Mouse (Mus musculus): Measurements from ENCODE around the gene Tcta. TPM values are rescaled to one million over a fixed set of nuclear protein-coding genes. Genes with fewer than 3 reads are reported as not detected.
"Not testable (repeated sequence)": the region's sequence is repeated elsewhere in the genome, so short reads cannot be mapped to it uniquely, and the experiment has no call there.

Gene Tcta
- polyA plus RNA-seq, 1 experiment from 2014 or later: 38.0 TPM

GRCm38 (mm10) chr9:108301853-108302252, 4.1 kb downstream of the Tcta start:
- Histone ChIP-seq H3K27me3 (ENCODE audit: control insufficient read depth, insufficient read depth, low read depth, low read length) (no peaks in the 10 kb centered on the region), H3K36me3 (ENCODE audit: control insufficient read depth, insufficient read depth, low read length) (peaks cover 12% of the 10 kb centered on the region), H3K4me1 (replicated peaks; ENCODE audit: control insufficient read depth, insufficient read depth, low read length) (peaks cover 10% of the 10 kb centered on the region), H3K4me3 (ENCODE audit: low read length) (no peak overlapping the region), H3K9me3 (ENCODE audit: control insufficient read depth, low read length) (no peaks in the 10 kb centered on the region), H3K9ac (ENCODE audit: low read length) (no peak overlapping the region), H3K4me2 (ENCODE audit: low read depth, low read length) (no peak overlapping the region), H3K27ac (ENCODE audit: low read length) (peak overlapping the region; percentile 81)
- WGBS: 57% methylated on average over 3 of the region's 3 CpGs
- no peak for ATAC-seq (ENCODE audit: low read depth)

DNA sequence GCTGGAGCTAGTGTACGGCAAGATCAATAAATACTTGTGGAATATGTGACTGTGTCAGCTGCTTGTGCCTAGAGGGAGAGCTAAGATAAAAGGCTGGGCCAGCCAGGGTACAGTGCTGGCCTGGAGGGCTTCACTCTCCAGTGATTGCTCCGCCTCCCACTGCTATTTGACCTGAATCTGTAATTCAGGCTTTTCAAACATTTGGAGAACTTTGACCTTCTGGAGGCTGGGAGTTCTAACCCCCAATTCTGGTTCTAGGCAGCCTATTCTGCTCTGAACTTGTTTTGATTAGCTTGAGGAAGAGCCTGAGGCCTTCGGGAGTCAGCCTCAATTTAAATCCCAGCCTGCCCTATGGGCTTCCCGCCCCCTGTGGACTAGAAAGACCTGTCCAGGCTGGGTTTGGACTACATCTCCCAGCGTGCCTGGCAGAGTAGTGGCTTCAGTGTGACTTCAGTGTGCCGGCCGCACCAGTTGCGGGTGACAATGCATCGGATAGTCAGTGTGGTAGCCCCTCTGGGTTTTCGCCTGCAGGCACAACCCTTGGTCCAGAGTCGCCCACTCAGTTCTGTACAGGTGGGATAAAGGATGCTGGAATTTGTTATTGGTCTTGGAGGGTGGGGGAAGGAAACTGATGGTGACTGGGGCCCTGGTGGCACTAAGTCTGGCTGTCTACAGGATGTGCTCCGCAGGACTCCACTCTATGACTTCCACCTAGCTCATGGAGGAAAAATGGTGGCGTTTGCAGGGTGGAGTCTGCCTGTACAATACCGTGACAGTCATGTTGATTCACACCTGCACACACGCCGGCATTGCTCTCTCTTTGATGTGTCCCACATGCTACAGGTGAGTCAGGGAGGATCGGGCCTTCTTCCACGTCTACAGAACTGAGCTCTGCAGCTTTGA, 9.3 kb downstream of the Tcta start, which contains the start of gene Amt:
Gene Amt, plus strand, starts transcription at position 401 of the 903 bp plus-strand sequence.
- Histone ChIP-seq H3K36me3 (ENCODE audit: control insufficient read depth, insufficient read depth, low read length) (peaks cover 4% of the 10 kb centered on the region; the same call in 1 of the 2 replicates), H3K27ac (ENCODE audit: low read length) (peak within 1 kb of the TSS; percentile 63), H3K9me3 (ENCODE audit: control insufficient read depth, low read length) (no peaks in the 10 kb centered on the region), H3K27me3 (ENCODE audit: control insufficient read depth, insufficient read depth, low read depth, low read length) (no peaks in the 10 kb centered on the region), H3K4me1 (replicated peaks; ENCODE audit: control insufficient read depth, insufficient read depth, low read length) (peaks cover 2% of the 10 kb centered on the region; the same call in 1 of the 2 replicates), H3K9ac (ENCODE audit: low read length) (peak within 1 kb of the TSS; percentile 45), H3K4me3 (ENCODE audit: low read length) (peak within 1 kb of the TSS; percentile 44), H3K4me2 (ENCODE audit: low read depth, low read length) (peak within 1 kb of the TSS; percentile 47)
- WGBS: 20% methylated on average over 18 of the region's 18 CpGs
- ATAC-seq (ENCODE audit: low read depth): peak; percentile 78

DNA sequence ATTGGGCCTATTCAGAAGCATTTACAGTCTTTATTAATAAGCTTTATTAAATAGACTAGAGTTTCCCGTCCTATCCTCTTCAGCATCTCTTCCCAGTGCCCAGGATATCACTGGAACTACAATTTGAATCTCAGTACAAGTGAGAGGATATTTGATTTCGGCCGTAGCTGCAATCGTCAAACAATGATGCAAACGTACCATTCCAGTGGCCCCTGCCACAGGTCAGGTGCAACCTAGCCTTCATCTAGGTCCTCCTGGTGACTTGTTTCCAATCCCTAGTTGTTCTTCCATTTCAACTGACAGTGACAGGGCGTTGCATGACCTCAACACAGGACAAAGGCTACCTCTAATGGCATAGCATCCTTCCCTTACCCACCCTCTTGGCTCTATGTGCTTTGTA, 15.2 kb downstream of the Tcta start:
- Histone ChIP-seq H3K27ac (ENCODE audit: low read length) (peak overlapping the region; percentile 48; the same call in 1 of the 2 replicates), H3K9me3 (ENCODE audit: control insufficient read depth, low read length) (no peaks in the 10 kb centered on the region), H3K36me3 (ENCODE audit: control insufficient read depth, insufficient read depth, low read length) (peaks cover 4% of the 10 kb centered on the region; the same call in 1 of the 2 replicates), H3K4me1 (replicated peaks; ENCODE audit: control insufficient read depth, insufficient read depth, low read length) (peaks cover 7% of the 10 kb centered on the region), H3K4me2 (ENCODE audit: low read depth, low read length) (peak overlapping the region; percentile 81), H3K9ac (ENCODE audit: low read length) (peak overlapping the region; percentile 71), H3K27me3 (ENCODE audit: control insufficient read depth, insufficient read depth, low read depth, low read length) (no peaks in the 10 kb centered on the region), H3K4me3 (ENCODE audit: low read length) (peak overlapping the region; percentile 76)
- ATAC-seq (ENCODE audit: low read depth): no peak
- WGBS: 33% methylated on average over 6 of the region's 6 CpGs

DNA sequence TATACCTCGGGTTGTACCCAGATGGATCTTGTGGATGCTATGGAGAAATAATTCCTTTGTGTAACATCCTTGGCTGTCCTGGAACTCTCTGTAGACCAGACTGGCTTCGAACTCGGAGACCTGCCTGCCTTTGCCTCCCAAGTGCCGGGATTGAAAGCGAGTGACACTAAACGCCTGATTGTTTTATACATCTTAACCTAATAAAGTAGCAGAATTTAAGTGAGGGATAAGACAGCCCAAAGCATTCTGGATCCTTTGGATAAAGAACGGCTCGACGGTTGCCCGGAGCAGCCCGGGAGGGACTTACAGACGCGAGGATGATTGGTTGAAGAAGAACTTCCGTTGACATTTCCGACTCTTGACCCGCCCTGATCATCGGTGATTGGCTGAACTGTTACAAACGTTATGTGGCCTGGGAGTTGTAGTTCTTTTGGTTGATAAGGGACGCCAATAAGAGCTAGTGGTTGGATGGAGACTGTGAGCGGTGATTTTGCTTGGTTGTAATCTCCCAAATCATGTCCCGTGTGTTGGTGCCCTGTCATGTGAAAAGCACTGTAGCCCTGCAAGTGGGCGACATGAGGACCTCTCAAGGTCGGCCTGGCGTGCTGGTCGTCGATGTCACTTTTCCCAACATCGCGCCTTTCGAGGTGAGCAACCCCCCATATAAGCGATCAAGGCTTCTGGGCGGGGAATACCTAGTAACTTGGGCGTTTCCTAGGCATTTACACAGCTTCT, 15.8 kb downstream of the Tcta start, which contains the start of gene Nicn1:
Gene Nicn1, plus strand, starts transcription at position 414 of the 735 bp plus-strand sequence.
- Histone ChIP-seq H3K4me1 (replicated peaks; ENCODE audit: control insufficient read depth, insufficient read depth, low read length) (peaks cover 7% of the 10 kb centered on the region), H3K27me3 (ENCODE audit: control insufficient read depth, insufficient read depth, low read depth, low read length) (no peaks in the 10 kb centered on the region), H3K9ac (ENCODE audit: low read length) (peak within 1 kb of the TSS; percentile 72), H3K27ac (ENCODE audit: low read length) (peak within 1 kb of the TSS; percentile 76), H3K9me3 (ENCODE audit: control insufficient read depth, low read length) (no peaks in the 10 kb centered on the region), H3K4me3 (ENCODE audit: low read length) (peak within 1 kb of the TSS; percentile 76), H3K4me2 (ENCODE audit: low read depth, low read length) (peak within 1 kb of the TSS; percentile 81), H3K36me3 (ENCODE audit: control insufficient read depth, insufficient read depth, low read length) (peaks cover 4% of the 10 kb centered on the region; the same call in 1 of the 2 replicates)
- peak; percentile 99 for ATAC-seq (ENCODE audit: low read depth)
- WGBS: under 1% methylated on average over 32 of the region's 32 CpGs

DNA sequence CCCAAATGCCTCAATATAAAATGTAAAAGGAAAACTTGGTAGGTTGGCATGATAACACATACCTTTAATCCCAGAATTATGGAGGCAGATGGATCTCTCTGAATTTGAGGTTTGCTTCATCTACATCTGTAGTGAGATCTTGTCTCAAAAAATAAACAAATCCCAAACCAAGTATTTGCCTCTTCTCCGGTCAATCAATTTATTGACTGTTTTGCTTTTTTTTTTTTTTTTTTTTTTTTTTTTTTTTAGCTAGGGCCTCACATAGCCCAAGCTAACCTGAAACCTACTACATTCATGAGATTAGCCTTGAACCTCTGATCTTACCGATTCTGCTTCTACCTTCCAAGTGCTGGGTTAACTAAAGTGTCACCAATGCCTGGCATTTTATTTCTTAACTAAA, 16.6 kb downstream of the Tcta start:
- no peak overlapping the region; the same call in 1 of the 2 replicates for H3K27ac ChIP-seq (ENCODE audit: low read length)
- peak overlapping the region; percentile 72 for H3K9ac ChIP-seq (ENCODE audit: low read length)
- no peaks in the 10 kb centered on the region for H3K9me3 ChIP-seq (ENCODE audit: control insufficient read depth, low read length)
- H3K27me3 ChIP-seq (ENCODE audit: control insufficient read depth, insufficient read depth, low read depth, low read length): no peaks in the 10 kb centered on the region
- H3K4me2 ChIP-seq (ENCODE audit: low read depth, low read length): no peak overlapping the region
- no peak overlapping the region for H3K4me3 ChIP-seq (ENCODE audit: low read length)
- H3K4me1 ChIP-seq (replicated peaks; ENCODE audit: control insufficient read depth, insufficient read depth, low read length): peaks cover 7% of the 10 kb centered on the region
- 55% methylated on average over 2 of the region's 2 CpGs for whole genome bisulfite sequencing
- ATAC-seq (ENCODE audit: low read depth): no peak
- H3K36me3 ChIP-seq (ENCODE audit: control insufficient read depth, insufficient read depth, low read length): no peaks in the 10 kb centered on the region

DNA sequence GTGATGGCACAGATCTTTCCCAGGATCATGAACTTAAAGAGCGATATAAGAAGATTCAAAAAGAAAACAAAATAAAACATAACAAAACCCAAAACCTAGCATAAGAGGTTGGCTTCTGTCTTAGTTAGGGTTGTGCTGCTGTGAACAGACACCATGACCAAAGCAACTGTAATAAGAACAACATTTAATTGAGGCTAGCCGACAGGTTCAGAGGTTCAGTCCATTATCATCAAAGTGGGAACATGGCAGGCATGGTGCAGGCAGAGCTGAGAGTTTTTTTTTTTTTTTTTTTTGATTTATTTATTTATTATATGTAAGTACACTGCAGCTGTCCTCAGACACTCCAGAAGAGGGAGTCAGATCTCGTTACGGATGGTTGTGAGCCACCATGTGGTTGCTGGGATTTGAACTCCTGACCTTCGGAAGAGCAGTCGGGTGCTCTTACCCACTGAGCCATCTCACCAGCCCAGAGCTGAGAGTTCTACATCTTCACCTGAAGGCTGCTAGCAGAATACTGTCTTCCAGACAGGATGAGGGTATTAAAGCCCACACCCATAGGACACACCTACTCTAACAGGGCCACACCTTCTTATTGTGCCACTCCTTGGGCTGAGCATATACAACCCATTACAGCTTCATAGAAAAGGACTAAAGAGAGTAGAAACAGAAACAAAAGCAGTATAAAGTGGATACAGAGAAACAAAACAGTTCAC, 18.3 kb downstream of the Tcta start:
- H3K36me3 ChIP-seq (ENCODE audit: control insufficient read depth, insufficient read depth, low read length); H3K9ac ChIP-seq (ENCODE audit: low read length); H3K9me3 ChIP-seq (ENCODE audit: control insufficient read depth, low read length); H3K27ac ChIP-seq (ENCODE audit: low read length); H3K4me2 ChIP-seq (ENCODE audit: low read depth, low read length); ATAC-seq (ENCODE audit: low read depth); H3K27me3 ChIP-seq (ENCODE audit: control insufficient read depth, insufficient read depth, low read depth, low read length); H3K4me1 ChIP-seq (replicated peaks; ENCODE audit: control insufficient read depth, insufficient read depth, low read length); H3K4me3 ChIP-seq (ENCODE audit: low read length): not testable (repeated sequence)
- 81% methylated on average over 4 of the region's 6 CpGs for WGBS

DNA sequence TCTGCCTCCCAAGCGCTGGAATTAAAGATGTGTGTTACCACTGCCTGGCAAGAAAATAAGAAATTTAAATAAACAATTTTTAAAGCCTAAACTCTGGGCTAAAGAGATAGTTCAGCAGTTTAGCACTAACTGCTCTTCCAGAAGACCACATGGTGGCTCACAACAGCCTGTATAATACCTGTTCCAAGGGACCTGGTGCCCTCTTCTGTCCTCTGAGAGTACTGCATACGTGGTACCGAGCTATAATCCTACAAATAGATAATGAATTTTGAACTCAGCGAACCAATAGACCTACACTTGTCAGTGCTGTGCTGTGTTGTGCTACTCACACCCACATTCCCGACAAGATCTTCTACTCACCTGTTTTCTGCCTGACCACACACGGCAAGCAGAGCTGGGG, 21.6 kb downstream of the Tcta start:
- Histone ChIP-seq H3K36me3 (ENCODE audit: control insufficient read depth, insufficient read depth, low read length) (no peaks in the 10 kb centered on the region), H3K4me2 (ENCODE audit: low read depth, low read length) (no peak overlapping the region), H3K4me3 (ENCODE audit: low read length) (no peak overlapping the region), H3K27ac (ENCODE audit: low read length) (no peak overlapping the region), H3K4me1 (replicated peaks; ENCODE audit: control insufficient read depth, insufficient read depth, low read length) (peaks cover 8% of the 10 kb centered on the region; the same call in 1 of the 2 replicates), H3K27me3 (ENCODE audit: control insufficient read depth, insufficient read depth, low read depth, low read length) (no peaks in the 10 kb centered on the region), H3K9me3 (ENCODE audit: control insufficient read depth, low read length) (no peaks in the 10 kb centered on the region), H3K9ac (ENCODE audit: low read length) (no peak overlapping the region)
- WGBS: 10% methylated on average over 6 of the region's 6 CpGs
- ATAC-seq (ENCODE audit: low read depth): peak; percentile 53; the same call in 1 of the 2 replicates

DNA sequence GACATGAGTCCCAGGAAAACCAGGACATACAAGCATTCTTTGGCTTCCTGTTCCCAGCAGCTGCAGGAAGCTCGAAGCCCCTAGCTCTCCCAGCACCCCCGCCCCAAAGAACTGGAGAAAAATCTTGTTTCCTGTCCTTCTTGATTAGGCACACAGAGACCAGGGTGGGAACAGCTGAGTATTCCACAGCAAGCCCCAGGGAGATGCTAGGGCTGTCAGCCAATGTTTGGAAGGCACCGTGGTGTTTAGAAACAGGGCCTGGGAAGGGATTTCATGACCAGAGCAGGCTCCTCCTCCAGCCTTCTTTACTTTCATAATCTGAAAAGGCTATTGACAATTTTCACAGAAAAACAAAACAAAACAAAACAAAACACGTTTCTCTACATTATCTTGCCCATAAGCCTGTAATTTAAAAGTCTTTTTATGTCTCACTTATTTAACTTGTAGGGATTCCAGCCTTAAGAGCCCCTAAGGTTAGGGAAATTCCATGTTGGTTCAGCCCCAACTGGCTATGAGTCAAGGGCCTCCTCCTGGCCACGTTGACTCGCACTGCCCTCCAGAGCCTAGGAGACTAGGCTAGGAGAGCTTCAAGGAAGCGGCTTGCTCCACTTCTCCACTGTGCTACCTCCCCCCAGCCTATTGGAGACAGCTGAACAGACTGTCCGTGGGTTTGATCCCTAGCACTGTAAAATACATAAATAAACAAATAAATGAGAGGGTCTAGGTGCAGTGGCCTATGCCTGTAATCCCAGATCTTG, 25.7 kb downstream of the Tcta start:
- H3K9ac ChIP-seq (ENCODE audit: low read length): no peak overlapping the region
- H3K9me3 ChIP-seq (ENCODE audit: control insufficient read depth, low read length): no peaks in the 10 kb centered on the region
- H3K36me3 ChIP-seq (ENCODE audit: control insufficient read depth, insufficient read depth, low read length): no peaks in the 10 kb centered on the region
- H3K27me3 ChIP-seq (ENCODE audit: control insufficient read depth, insufficient read depth, low read depth, low read length): no peaks in the 10 kb centered on the region
- H3K4me2 ChIP-seq (ENCODE audit: low read depth, low read length): no peak overlapping the region
- whole genome bisulfite sequencing: 13% methylated on average over 8 of the region's 8 CpGs
- no peak overlapping the region for H3K4me3 ChIP-seq (ENCODE audit: low read length)
- peak; percentile 91 for ATAC-seq (ENCODE audit: low read depth)
- peaks cover 8% of the 10 kb centered on the region for H3K4me1 ChIP-seq (replicated peaks; ENCODE audit: control insufficient read depth, insufficient read depth, low read length)
- peak overlapping the region; percentile 77 for H3K27ac ChIP-seq (ENCODE audit: low read length)
